Mouse (Mus musculus): ENCODE data around the gene Rpl11.
"Not testable (repeated sequence)": the region's sequence is repeated elsewhere in the genome, so short reads cannot be mapped to it uniquely, and the experiment has no call there.

The Rpl11 gene

GRCm38 (mm10) chr4:136069954-136070353, 16.7 kb upstream of the Rpl11 start:
- DNase-seq, result peak; percentile 77 to 84

GRCm38 (mm10) chr4:136069313-136069712, 16.1 kb upstream of the Rpl11 start:
- DNase-seq, result no peak

DNA sequence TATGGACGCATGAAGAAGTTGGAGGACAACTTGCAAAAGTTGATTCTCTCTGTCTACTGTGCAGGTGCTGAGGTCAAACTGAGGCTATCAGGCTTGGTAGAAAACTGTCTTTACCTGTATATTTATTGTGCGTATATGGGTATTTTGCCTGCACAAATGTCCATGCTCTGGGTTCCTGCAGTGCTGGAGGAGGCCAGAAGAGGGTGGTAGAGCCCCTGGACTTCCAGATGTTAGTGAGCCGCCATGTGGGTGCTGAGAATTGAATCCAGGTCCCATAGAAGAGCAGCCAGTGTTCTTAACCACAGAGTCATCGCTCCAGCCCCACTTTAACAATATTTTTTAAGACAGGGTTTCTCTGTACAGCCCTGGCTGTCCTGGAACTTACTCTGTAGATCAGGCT, 9.9 kb upstream of the Rpl11 start:
- no peak for DNase-seq

DNA sequence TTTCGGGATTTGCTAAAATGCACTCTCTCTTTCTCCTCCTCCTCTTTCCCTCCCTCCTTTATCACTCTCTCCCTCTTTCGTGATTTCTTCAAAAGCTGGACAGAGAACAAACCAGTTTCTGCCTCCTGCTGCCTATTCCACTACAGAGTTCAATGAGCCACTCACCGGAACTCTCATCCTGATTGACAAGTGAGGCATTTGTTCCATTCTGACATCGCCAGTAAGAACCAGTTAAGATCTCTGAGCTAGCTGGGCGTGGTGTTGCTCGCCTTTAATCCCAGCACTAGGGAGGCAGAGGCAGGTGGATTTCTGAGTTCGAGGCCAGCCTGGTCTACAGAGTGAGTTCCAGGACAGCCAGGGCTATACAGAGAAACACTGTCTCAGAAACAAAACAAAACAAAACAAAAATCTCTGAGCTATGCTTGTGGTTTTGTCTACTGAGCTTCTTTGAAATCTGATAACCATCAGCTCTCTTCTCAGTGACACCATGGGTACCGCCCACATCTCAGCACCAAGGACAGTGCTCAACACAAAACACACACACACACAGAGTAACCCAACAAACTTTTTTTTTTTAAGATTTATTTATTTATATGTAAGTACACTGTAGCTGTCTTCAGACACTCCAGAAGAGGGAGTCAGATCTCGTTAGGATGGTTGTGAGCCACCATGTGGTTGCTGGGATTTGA, 6.7 kb upstream of the Rpl11 start:
- not testable (repeated sequence) for DNase-seq

DNA sequence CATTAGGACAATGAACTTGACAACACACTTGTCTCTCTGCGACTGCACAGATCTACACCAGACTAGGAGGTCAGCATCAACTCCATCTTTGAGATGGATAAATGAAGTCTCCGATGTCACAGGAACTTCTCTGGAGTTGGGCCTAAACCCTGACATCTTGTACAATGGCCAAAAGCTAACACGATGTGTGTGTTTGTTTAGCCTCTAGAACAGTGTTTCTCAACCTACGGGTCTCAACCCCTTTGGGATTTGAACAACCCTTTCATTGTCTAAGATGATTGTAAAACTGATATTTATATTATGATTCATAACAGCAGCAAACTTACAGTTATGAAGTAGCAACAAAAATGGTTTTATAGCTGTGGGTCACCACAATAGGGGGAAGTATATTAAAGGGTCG, 4.7 kb upstream of the Rpl11 start:
- DNase-seq, result no peak

DNA sequence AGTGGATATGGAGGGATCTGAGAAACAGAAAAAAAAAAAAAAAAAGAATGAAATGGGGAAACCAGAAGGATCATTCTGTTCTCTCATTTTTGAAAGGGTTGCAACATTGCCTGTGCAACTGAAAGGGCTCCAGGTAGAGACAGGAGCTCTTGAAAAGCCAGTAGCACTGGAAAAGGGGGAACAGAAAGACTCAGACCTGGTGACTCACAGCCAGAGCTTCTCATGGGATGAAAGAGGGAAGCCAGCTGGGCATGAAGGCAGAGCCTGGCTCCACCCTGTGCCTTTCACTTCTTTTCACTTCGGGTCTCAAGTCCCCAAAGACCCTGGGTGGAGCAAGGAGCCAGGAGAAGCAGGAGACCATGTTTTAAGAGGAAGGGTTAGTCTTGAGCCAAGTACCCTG, 2.8 kb upstream of the Rpl11 start:
- no peak for DNase-seq

GRCm38 (mm10) chr4:136053843-136054242, 615 bp upstream of the Rpl11 start:
- DNase-seq, result no peak

DNA sequence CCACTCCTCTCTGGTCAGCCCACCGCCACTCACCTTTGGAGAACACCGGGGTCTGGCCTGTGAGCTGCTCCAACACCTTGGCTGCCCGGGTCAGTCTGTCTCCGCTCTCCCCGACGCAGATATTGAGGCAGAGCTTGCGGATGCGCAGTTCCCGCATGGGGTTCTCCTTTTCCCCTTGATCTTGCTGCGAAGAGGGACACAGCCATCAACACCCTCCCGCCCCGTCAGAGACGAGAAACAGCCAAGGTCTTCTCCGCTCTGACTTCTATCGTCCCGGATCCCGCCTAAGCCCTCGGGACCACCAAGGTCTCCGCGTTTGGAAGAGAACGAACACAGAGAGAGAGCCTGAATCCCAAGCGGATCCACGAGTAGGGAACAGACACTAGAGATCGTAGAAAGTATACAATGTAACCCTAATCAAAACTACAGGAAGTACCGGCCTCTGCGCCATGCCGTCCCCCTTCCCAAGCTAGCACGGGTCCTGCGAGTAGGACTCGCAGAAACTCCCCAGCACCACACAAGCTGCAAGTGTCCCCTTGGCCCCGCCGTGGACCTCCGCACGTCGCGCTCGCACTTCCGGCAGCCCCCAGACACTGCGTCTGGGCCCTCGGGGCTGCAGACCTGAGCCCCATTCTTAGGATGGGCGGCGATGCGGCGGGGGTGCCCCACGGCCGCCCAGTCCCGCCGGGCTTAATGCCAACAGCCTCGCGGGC, 538 bp downstream of the Rpl11 start:
- DNase-seq, result no peak

DNA sequence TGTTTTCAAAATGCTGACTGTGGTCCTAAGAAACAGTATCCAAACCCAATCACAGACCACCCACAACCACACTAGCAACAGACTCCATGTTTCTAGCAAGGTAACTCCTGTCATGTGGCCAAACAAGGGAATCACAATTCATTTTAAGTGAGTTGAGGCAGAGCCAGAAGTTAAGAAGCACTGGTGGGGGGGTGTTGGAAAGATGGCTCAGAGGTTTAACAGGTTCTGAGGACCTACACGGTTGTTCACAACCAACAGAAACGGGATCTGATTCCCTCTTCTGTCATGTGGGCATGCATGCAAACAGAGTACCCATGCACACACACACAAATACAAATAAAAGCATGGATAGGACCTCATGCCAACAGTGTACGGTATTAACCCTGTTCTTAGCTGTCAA, 1.2 kb downstream of the Rpl11 start:
- no peak for DNase-seq

GRCm38 (mm10) chr4:136050226-136050625, 3.0 kb downstream of the Rpl11 start:
- no peak for DNase-seq

GRCm38 (mm10) chr4:136048291-136049032, 4.8 kb downstream of the Rpl11 start:
- peak in 1 of 2 experiments; percentile 23 for DNase-seq

GRCm38 (mm10) chr4:136047626-136048025, 5.6 kb downstream of the Rpl11 start:
- no peak for DNase-seq

GRCm38 (mm10) chr4:136046888-136047287, 6.3 kb downstream of the Rpl11 start:
- no peak for DNase-seq

- no peak for DNase-seq
Measured at GRCm38 (mm10) chr4:136045091-136045490, 8.1 kb downstream of the Rpl11 start.

DNA sequence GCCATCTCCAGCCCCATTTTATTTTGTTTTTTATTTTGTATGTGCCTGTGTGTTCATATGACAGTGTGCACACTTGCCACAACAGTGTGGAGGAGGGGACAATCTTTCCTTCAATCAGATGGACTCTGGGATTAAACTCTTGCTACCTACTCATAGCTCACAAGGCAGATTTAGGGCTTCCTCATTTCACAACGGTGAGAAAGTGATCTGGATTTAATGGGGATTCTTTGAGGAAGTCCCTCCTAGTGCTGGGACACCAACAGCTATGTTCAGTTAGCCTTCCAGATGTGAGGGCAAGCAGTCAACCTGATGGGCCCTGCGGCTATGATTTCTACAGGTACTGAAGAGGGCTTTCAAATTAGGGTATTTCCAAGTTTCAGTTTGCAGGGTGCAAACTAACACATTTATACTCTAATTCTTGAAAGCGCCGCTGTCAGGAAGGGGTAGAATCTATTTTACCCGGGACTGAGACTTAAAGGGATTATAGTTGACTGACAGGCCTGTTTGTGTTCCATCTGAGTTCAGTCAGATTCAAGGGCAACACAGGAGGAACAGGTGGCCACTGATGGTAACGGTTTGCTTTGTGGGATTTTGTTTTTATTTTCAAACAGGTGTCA, 9.3 kb downstream of the Rpl11 start:
- no peak for DNase-seq

DNA sequence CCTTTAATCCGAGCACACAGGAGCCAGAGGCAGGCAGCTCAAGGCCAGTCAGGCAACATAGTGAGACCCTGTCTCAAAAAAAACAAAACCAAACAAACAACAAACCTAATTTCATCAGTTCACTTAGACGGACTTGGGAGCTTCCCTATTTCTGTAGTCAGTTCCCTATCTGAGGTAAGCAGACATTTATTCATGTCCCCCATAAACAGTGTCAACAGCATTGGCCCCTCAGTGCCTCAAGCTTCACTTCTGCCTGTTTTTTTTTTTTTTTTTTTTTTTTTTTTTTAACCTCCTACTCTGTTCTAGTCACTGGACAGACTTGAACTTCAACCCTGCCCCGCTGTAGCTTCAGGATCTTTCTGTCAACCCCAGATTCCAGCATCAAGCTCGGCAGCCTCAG, 18.1 kb downstream of the Rpl11 start:
- DNase-seq, result no peak

DNA sequence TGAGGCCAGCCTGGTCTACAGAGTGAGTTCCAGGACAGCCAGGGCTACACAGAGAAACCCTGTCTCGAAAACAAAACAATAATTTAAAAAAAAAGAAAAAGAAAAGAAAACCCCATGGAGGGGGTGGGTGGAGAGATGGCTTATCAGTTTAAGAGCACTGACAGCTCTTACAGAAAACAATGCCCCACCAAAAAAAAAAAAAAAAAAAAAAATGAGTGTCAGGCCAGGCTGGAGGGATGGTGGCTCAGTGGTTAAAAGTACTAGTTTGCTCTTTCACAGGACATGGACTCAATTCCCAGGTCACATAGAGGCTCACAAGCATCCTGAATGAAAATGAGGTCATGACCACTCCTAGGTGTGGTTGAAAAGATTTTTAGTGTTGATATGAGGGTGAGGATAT, 20.0 kb downstream of the Rpl11 start:
- DNase-seq, result no peak

- DNase-seq, result peak; percentile 30 to 34
Measured at GRCm38 (mm10) chr4:136030968-136031909, 22.0 kb downstream of the Rpl11 start.

DNA sequence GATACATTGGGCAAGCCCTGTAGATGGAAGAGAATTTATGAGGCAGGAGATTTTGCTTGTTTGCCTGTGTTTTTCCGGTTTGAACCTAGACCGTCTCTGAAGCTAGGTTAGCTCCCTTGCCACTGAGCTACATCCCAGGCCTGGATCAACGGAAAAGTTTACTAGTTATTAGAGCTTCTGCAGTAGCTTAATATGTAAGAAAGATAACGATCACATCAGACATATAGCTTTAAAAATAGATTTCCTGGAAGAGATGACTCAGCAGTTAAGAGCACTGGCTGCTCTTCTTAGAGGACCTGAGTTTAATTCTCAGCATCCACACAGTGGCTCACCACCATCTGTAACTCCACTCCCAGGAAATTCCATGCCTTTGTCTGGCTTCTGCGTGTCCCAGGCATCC, 24.5 kb downstream of the Rpl11 start:
- no peak for DNase-seq

- DNase-seq, result no peak
Measured at GRCm38 (mm10) chr4:136028132-136028564, 25.1 kb downstream of the Rpl11 start.

GRCm38 (mm10) chr4:136027416-136028131, 25.7 kb downstream of the Rpl11 start:
- peak; percentile 35 to 46 for DNase-seq

DNA sequence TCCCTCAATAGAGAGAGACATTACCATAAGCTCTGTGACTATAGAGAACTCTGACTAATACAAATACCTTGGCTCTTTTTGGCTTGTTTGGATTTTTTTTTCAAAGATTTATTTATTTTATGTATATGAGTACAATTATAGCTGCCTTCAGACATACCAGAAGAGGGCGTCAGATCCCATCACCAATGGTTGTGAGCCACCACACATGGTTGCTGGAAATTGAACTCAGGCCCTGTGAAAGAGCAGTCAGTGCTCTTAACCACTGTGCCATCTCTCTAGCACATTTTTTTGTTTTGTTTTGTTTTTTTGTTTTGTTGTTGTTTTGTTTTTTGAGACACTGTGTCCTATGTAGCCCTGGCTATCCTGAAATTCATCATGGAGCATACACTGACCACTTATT, 27.9 kb downstream of the Rpl11 start:
- DNase-seq, result no peak

All from kidney, adult 8-10 months (tissue).